Mouse (Mus musculus): ENCODE results near the gene Trpm6. TPM values are rescaled to one million over a fixed set of nuclear protein-coding genes. Genes with fewer than 3 reads are reported as not detected.
A peak's percentile ranks its signal among the peaks of the same experiment; 100 is the strongest.

The Trpm6 gene
- total RNA-seq, 2 experiments from 2014 or later = 0.20 to 0.25 TPM

DNA sequence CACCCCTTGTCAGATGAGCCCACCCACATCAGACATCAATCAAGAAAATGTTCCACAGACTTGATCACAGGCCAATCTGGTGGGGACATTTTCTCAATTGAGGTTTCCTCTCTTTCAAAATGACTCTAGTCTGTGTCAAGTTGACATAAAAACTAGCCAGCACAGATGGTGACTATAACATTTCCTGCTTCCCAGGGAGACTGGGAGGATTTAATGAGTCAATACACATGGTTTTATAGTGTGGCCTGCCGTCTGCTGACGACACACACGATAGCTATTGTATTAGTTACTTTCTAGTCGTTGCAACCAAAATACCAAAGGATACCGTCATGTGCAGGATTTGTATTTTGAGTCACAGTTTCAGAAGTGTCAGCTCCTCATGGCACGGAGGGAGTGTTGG is 191.6 kb downstream of the Trpm6 start:
- peak in 1 of 2 experiments; percentile 4 for DNase-seq (ENCODE audit: low spot score in 2 of 2)
- H3K4me3 ChIP-seq = no peak overlapping the region
- TF ChIP-seq CTCF (conservative IDR thresholded peaks at IDR 0.05) = no peak
- no peak overlapping the region for H3K27ac ChIP-seq

Other genes with a start within 250 kb of the Trpm6 start
- 10 to 100 TPM; 28.1 to 28.9 TPM for gene Ostf1, start 118.2 kb upstream of the Trpm6 start, total RNA-seq (2021)
- 10 to 100 TPM in 1 of 2 experiments, 1 to 10 TPM in 1; 8.6 to 10.3 TPM for gene Nmrk1, start 118.0 kb upstream of the Trpm6 start, total RNA-seq (2021)
- gene Carnmt1, start 79.2 kb upstream of the Trpm6 start, total RNA-seq (2021) = 10 to 100 TPM; 11.3 to 13.1 TPM
- 10 to 100 TPM; 20.8 to 21.4 TPM for gene D030056L22Rik, start 36.8 kb upstream of the Trpm6 start, total RNA-seq (2021)